Mouse (Mus musculus): ENCODE data around the gene Pcsk5. TPM values are rescaled to one million over a fixed set of nuclear protein-coding genes. Genes with fewer than 3 reads are reported as not detected.

Pcsk5 gene
- polyA plus RNA-seq, 1 experiment from 2014 or later = 10.0 TPM

DNA sequence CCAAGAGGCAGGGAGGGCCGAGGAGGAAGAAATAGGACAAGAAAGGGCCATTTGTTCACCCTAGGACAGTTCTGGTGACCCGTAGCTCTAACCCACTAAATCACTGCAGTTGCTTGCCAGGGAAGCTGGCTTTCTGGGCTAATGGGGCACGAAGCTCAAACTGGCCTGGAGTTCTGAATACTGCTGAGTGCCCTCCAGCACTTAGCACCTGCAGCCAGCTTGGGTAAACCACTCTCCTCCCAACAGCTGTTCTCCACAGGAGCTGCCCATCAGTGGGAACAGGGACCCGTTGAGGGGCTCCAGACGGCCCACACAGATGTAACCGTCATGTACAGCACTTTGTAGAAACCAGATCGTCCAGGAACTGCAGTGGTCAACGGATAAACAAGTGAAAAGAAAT lies 246.1 kb downstream of the Pcsk5 start:
- Histone ChIP-seq H3K27me3 (ENCODE audit: control insufficient read depth, insufficient read depth, low read length) (no peaks in the 10 kb centered on the region), H3K4me3 (ENCODE audit: low read length) (no peak overlapping the region), H3K27ac (ENCODE audit: low read length) (no peak overlapping the region), H3K4me2 (ENCODE audit: low read depth, low read length) (no peak overlapping the region), H3K36me3 (ENCODE audit: control insufficient read depth, insufficient read depth) (no peaks in the 10 kb centered on the region), H3K4me1 (ENCODE audit: control insufficient read depth, insufficient read depth, low read length) (peaks cover 15% of the 10 kb centered on the region), H3K9ac (ENCODE audit: low read length) (no peak overlapping the region), H3K9me3 (replicated peaks; ENCODE audit: control insufficient read depth, low read length) (no peaks in the 10 kb centered on the region)
- ATAC-seq (replicated peaks; ENCODE audit: extremely low read depth, insufficient read depth, low FRiP score) = peak; percentile 58; the same call in 1 of the 2 replicates
- WGBS = 39% methylated on average over 8 of the region's 8 CpGs

DNA sequence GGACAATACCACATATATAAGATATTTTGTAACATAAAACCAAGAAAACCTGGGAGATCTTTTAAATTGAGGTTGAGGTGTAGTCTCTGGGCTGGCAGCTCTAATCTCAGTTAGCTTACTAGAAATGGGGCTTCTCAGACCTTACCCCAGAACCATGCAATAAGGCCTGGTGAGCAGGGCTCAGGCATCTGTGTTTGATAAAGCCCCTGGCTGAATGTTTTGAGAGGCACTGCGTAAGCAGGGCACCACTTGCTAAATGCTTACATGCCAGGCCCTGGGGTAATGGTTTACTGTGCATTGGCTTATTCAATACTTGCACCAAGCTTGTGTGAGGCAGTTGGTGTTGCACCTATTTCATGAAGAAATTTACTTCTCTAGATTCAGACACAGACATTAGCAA lies 247.1 kb downstream of the Pcsk5 start:
- no peak for ATAC-seq (replicated peaks; ENCODE audit: extremely low read depth, insufficient read depth, low FRiP score)
- H3K36me3 ChIP-seq (ENCODE audit: control insufficient read depth, insufficient read depth) = no peaks in the 10 kb centered on the region
- no peak overlapping the region for H3K27ac ChIP-seq (ENCODE audit: low read length)
- no peak overlapping the region for H3K4me3 ChIP-seq (ENCODE audit: low read length)
- H3K9ac ChIP-seq (ENCODE audit: low read length) = no peak overlapping the region
- H3K4me2 ChIP-seq (ENCODE audit: low read depth, low read length) = no peak overlapping the region
- H3K9me3 ChIP-seq (replicated peaks; ENCODE audit: control insufficient read depth, low read length) = no peaks in the 10 kb centered on the region
- peaks cover 15% of the 10 kb centered on the region for H3K4me1 ChIP-seq (ENCODE audit: control insufficient read depth, insufficient read depth, low read length)
- H3K27me3 ChIP-seq (ENCODE audit: control insufficient read depth, insufficient read depth, low read length) = no peaks in the 10 kb centered on the region
- WGBS = 95% methylated on average over 1 of the region's 1 CpGs

DNA sequence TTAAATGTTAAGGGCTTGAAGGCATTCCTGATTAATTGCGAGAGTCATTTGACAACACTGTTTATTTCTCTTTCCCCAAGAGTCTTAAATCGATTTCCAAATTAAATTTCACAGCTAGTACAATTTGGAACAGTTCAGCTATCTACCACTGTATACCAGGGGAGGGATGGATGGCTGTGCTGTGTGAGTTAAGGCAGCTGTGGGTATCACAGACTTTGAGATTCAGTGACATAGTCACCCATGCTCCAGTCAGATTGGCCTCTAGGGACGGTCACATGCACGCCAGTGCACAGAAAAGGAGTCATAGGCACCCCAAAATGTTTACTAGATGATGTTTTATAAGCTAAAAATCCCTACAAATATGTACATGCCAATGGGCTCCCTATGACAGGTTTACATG lies 260.0 kb downstream of the Pcsk5 start:
- WGBS = 89% methylated on average over 4 of the region's 4 CpGs
- no peaks in the 10 kb centered on the region for H3K27me3 ChIP-seq (ENCODE audit: control insufficient read depth, insufficient read depth, low read length)
- no peak overlapping the region for H3K4me3 ChIP-seq (ENCODE audit: low read length)
- ATAC-seq (replicated peaks; ENCODE audit: extremely low read depth, insufficient read depth, low FRiP score) = no peak
- no peaks in the 10 kb centered on the region for H3K4me1 ChIP-seq (ENCODE audit: control insufficient read depth, insufficient read depth, low read length)
- H3K4me2 ChIP-seq (ENCODE audit: low read depth, low read length) = no peak overlapping the region
- H3K9me3 ChIP-seq (replicated peaks; ENCODE audit: control insufficient read depth, low read length) = no peaks in the 10 kb centered on the region
- H3K9ac ChIP-seq (ENCODE audit: low read length) = no peak overlapping the region
- no peaks in the 10 kb centered on the region for H3K36me3 ChIP-seq (ENCODE audit: control insufficient read depth, insufficient read depth)
- H3K27ac ChIP-seq (ENCODE audit: low read length) = no peak overlapping the region

DNA sequence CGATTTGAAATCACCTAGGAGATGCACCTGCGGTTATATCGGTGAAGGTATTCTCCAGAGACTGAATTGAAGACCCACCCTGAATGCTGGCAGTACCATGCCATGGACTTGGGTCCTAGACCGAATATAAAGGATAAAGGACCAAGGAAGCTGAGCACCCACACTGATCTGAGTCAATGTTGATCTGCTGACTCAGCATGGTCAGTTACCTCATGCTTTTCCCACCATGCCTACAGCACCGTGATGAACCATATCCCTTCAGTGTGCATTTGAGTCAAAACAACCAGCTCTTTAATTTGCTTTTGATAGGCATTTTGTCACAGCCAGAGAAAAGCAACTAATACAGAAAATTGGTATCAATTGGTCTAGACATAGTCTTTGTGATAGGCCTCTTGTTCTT lies 262.9 kb downstream of the Pcsk5 start:
- no peak overlapping the region for H3K4me3 ChIP-seq (ENCODE audit: low read length)
- ATAC-seq (replicated peaks; ENCODE audit: extremely low read depth, insufficient read depth, low FRiP score) = no peak
- WGBS = 92% methylated on average over 5 of the region's 5 CpGs
- H3K36me3 ChIP-seq (ENCODE audit: control insufficient read depth, insufficient read depth) = no peaks in the 10 kb centered on the region
- no peaks in the 10 kb centered on the region for H3K27me3 ChIP-seq (ENCODE audit: control insufficient read depth, insufficient read depth, low read length)
- H3K9ac ChIP-seq (ENCODE audit: low read length) = no peak overlapping the region
- no peaks in the 10 kb centered on the region for H3K9me3 ChIP-seq (replicated peaks; ENCODE audit: control insufficient read depth, low read length)
- H3K4me1 ChIP-seq (ENCODE audit: control insufficient read depth, insufficient read depth, low read length) = peaks cover 4% of the 10 kb centered on the region; the same call in 1 of the 2 replicates
- H3K4me2 ChIP-seq (ENCODE audit: low read depth, low read length) = no peak overlapping the region
- H3K27ac ChIP-seq (ENCODE audit: low read length) = no peak overlapping the region

DNA sequence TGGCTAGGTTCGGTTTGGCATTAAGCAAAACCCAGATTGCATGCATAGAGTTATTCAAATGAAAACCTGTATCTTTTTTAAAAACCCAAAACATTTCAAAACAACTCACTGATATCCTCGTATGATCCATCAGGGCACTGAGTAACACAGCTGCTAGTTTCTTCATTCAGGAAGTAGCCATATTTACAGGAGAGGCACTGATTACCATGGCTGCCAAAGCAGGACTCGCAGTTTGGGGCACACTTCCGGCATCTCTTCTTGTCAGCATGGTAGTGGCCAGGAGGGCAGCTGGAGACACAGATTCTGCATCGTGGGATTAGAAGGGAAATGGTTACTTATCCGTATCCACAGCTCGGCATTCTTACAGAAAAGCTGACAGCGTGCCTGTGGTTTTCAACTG lies 265.1 kb downstream of the Pcsk5 start:
- Histone ChIP-seq H3K27me3 (ENCODE audit: control insufficient read depth, insufficient read depth, low read length) (no peaks in the 10 kb centered on the region), H3K27ac (ENCODE audit: low read length) (no peak overlapping the region), H3K9me3 (replicated peaks; ENCODE audit: control insufficient read depth, low read length) (no peaks in the 10 kb centered on the region), H3K4me2 (ENCODE audit: low read depth, low read length) (no peak overlapping the region), H3K4me3 (ENCODE audit: low read length) (no peak overlapping the region), H3K4me1 (ENCODE audit: control insufficient read depth, insufficient read depth, low read length) (peaks cover 5% of the 10 kb centered on the region), H3K36me3 (ENCODE audit: control insufficient read depth, insufficient read depth) (no peaks in the 10 kb centered on the region), H3K9ac (ENCODE audit: low read length) (no peak overlapping the region)
- no peak for ATAC-seq (replicated peaks; ENCODE audit: extremely low read depth, insufficient read depth, low FRiP score)
- WGBS = 90% methylated on average over 8 of the region's 8 CpGs

DNA sequence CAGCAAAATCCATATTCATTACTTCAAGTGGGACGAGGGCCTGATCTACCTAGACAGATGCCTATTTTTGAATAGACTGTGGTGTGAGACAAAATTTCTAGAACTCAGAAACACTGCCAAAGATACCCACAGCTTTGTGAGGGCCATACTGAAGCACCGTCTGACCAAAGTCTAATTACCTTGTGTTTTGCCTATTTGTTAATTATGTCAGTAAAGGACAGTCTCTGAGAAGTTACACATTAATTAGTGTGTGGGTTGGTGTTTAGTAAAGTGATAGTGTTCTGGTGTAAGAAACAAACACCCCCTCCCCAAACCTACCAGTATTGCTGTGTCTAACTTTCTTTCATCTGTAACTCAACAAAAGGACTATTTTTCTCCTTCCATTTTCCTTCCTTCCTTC lies 266.5 kb downstream of the Pcsk5 start:
- no peak overlapping the region for H3K9ac ChIP-seq (ENCODE audit: low read length)
- WGBS = 90% methylated on average over 2 of the region's 2 CpGs
- no peak for ATAC-seq (replicated peaks; ENCODE audit: extremely low read depth, insufficient read depth, low FRiP score)

DNA sequence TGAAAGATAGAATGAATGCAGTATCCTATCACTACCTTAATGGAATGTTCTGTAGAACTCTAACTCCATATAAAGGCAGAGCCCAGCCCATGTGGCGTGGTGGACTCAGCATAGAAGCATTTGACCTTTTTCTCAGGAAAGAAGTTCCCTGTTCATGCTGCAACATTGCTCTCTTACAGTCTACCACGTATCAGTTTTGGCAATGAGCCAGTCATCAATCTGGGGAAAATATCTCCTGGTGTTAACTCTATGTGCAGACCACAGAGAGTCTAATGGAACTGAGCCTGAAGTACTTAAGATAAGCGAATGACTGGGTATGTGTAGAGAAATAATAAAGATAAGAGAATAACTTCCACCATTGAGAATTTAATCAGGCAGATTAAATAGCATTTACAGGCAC lies 270.2 kb downstream of the Pcsk5 start:
- H3K4me1 ChIP-seq (ENCODE audit: control insufficient read depth, insufficient read depth, low read length) = peaks cover 8% of the 10 kb centered on the region
- H3K36me3 ChIP-seq (ENCODE audit: control insufficient read depth, insufficient read depth) = peaks cover 6% of the 10 kb centered on the region
- no peak overlapping the region for H3K9ac ChIP-seq (ENCODE audit: low read length)
- H3K27ac ChIP-seq (ENCODE audit: low read length) = no peak overlapping the region
- H3K4me3 ChIP-seq (ENCODE audit: low read length) = no peak overlapping the region
- no peaks in the 10 kb centered on the region for H3K27me3 ChIP-seq (ENCODE audit: control insufficient read depth, insufficient read depth, low read length)
- peak; percentile 32; the same call in 1 of the 2 replicates for ATAC-seq (replicated peaks; ENCODE audit: extremely low read depth, insufficient read depth, low FRiP score)
- 26% methylated on average over 3 of the region's 3 CpGs for WGBS
- no peaks in the 10 kb centered on the region for H3K9me3 ChIP-seq (replicated peaks; ENCODE audit: control insufficient read depth, low read length)
- H3K4me2 ChIP-seq (ENCODE audit: low read depth, low read length) = no peak overlapping the region

More for the DNA sequence above, 266.5 kb downstream of the Pcsk5 start:
- H3K27me3 ChIP-seq (ENCODE audit: control insufficient read depth, insufficient read depth, low read length) = no peaks in the 10 kb centered on the region
- no peaks in the 10 kb centered on the region for H3K36me3 ChIP-seq (ENCODE audit: control insufficient read depth, insufficient read depth)
- H3K9me3 ChIP-seq (replicated peaks; ENCODE audit: control insufficient read depth, low read length) = no peaks in the 10 kb centered on the region
- H3K4me2 ChIP-seq (ENCODE audit: low read depth, low read length) = no peak overlapping the region
- no peak overlapping the region for H3K27ac ChIP-seq (ENCODE audit: low read length)
- H3K4me1 ChIP-seq (ENCODE audit: control insufficient read depth, insufficient read depth, low read length) = peaks cover 8% of the 10 kb centered on the region
- H3K4me3 ChIP-seq (ENCODE audit: low read length) = no peak overlapping the region

DNA sequence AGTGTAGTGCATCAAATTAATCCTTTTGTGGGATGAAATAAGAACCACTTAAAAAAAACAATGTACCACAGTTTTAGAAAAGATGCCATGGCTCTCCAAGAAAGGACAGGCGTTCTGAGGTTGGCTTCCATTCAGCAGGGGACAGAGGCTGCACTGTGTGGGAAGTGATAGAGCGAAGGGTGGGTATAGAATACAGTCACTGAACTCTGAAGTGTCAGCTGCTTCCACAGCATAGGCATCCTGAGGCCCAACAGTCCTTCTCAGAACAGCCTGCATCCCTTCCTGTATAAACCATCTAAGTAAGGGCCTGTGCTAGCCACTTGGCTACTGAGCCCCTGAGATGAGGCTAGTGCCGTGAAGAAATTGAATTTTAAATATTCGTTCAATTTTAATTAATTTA lies 271.3 kb downstream of the Pcsk5 start:
- H3K27ac ChIP-seq (ENCODE audit: low read length) = no peak overlapping the region
- no peak overlapping the region for H3K4me2 ChIP-seq (ENCODE audit: low read depth, low read length)
- no peak overlapping the region for H3K9ac ChIP-seq (ENCODE audit: low read length)
- H3K9me3 ChIP-seq (replicated peaks; ENCODE audit: control insufficient read depth, low read length) = no peaks in the 10 kb centered on the region
- no peak overlapping the region for H3K4me3 ChIP-seq (ENCODE audit: low read length)
- H3K27me3 ChIP-seq (ENCODE audit: control insufficient read depth, insufficient read depth, low read length) = no peaks in the 10 kb centered on the region
- H3K36me3 ChIP-seq (ENCODE audit: control insufficient read depth, insufficient read depth) = peaks cover 6% of the 10 kb centered on the region
- ATAC-seq (replicated peaks; ENCODE audit: extremely low read depth, insufficient read depth, low FRiP score) = no peak
- peaks cover 8% of the 10 kb centered on the region for H3K4me1 ChIP-seq (ENCODE audit: control insufficient read depth, insufficient read depth, low read length)
- 86% methylated on average over 4 of the region's 4 CpGs for WGBS

DNA sequence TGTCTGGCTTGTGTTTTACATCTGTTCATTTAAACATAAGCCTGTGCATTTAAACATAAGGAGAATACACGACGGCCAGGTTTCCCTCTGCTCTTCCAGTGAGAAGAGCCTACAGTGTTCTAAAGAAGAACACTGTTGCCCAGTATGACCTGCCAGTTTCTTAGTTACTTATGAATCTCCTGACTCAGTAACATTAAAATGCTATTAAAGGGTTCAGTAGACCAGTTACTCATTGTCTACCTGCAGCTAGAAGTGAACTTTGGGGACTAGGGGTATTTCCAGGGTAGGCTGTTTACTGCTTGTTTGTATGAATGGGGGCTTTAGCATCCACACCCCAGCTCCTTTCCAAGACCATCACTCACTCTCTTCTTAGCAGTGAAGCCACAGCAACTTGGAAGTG lies 278.7 kb downstream of the Pcsk5 start:
- no peaks in the 10 kb centered on the region for H3K4me1 ChIP-seq (ENCODE audit: control insufficient read depth, insufficient read depth, low read length)
- ATAC-seq (replicated peaks; ENCODE audit: extremely low read depth, insufficient read depth, low FRiP score) = no peak
- no peak overlapping the region for H3K9ac ChIP-seq (ENCODE audit: low read length)
- H3K9me3 ChIP-seq (replicated peaks; ENCODE audit: control insufficient read depth, low read length) = no peaks in the 10 kb centered on the region
- 84% methylated on average over 2 of the region's 2 CpGs for WGBS
- H3K36me3 ChIP-seq (ENCODE audit: control insufficient read depth, insufficient read depth) = no peaks in the 10 kb centered on the region
- H3K27me3 ChIP-seq (ENCODE audit: control insufficient read depth, insufficient read depth, low read length) = no peaks in the 10 kb centered on the region
- H3K4me3 ChIP-seq (ENCODE audit: low read length) = no peak overlapping the region
- H3K27ac ChIP-seq (ENCODE audit: low read length) = no peak overlapping the region
- H3K4me2 ChIP-seq (ENCODE audit: low read depth, low read length) = no peak overlapping the region

DNA sequence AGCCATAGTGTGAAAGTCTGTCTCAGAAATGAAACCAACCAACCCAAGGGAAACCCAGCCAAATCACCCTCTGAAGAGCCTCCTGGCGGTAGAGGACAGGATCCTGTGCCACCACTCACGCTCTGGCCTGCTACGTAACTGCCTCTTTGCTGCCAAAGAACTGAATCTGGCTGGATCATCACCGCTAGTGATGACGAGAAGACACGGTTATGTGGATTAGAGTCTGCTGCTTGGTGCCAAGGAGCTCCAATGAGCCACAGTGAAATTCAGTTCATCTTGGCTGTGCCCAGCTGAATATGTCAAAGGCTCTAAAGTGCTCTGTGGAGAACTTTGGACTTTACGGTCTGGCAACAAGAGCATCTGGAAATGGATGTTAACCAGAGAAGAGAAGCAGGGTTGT lies 282.3 kb downstream of the Pcsk5 start:
- Histone ChIP-seq H3K9me3 (replicated peaks; ENCODE audit: control insufficient read depth, low read length) (no peaks in the 10 kb centered on the region), H3K27ac (ENCODE audit: low read length) (no peak overlapping the region), H3K9ac (ENCODE audit: low read length) (no peak overlapping the region), H3K27me3 (ENCODE audit: control insufficient read depth, insufficient read depth, low read length) (no peaks in the 10 kb centered on the region), H3K4me1 (ENCODE audit: control insufficient read depth, insufficient read depth, low read length) (no peaks in the 10 kb centered on the region), H3K4me3 (ENCODE audit: low read length) (no peak overlapping the region), H3K4me2 (ENCODE audit: low read depth, low read length) (no peak overlapping the region), H3K36me3 (ENCODE audit: control insufficient read depth, insufficient read depth) (no peaks in the 10 kb centered on the region)
- no peak for ATAC-seq (replicated peaks; ENCODE audit: extremely low read depth, insufficient read depth, low FRiP score)
- WGBS = 88% methylated on average over 7 of the region's 7 CpGs

Data from heart, embryonic 16.5 days (tissue).